Mouse (Mus musculus) myocyte (in vitro differentiated cells): Measurements from ENCODE around the gene Olfr961.

Source experiments
- MAX ChIP-seq: IDR thresholded peaks from one replicate; pipeline ENCODE4 v1.6.1; 2011; ENCODE audit warnings: low read depth, mild to moderate bottlenecking, control low read depth
- MYOG ChIP-seq, 3 experiments: IDR thresholded peaks; one replicate each; pipeline ENCODE4 v1.6.1; 2011; ENCODE audit warnings: control low read depth in 2 of 3, low read depth in 2 of 3, mild to moderate bottlenecking in 2 of 3; ENCODE audit not compliant: insufficient read length in 2 of 3, control insufficient read depth in 1 of 3, insufficient read depth in 1 of 3
- POLR2A ChIP-seq: IDR thresholded peaks from one replicate; pipeline ENCODE4 v1.6.1; 2011; ENCODE audit warnings: low read depth, mild to moderate bottlenecking, control low read depth, moderate library complexity; ENCODE audit not compliant: insufficient read length
- POLR2AphosphoS2 ChIP-seq: IDR thresholded peaks from one replicate; pipeline ENCODE4 v1.6.1; 2011; ENCODE audit warnings: low read depth, control low read depth; ENCODE audit not compliant: insufficient read length
- TCF12 ChIP-seq: IDR thresholded peaks from one replicate; pipeline ENCODE4 v1.6.1; 2011; ENCODE audit warnings: mild to moderate bottlenecking, control low read depth; ENCODE audit not compliant: poor library complexity, insufficient read depth, severe bottlenecking

DNA sequence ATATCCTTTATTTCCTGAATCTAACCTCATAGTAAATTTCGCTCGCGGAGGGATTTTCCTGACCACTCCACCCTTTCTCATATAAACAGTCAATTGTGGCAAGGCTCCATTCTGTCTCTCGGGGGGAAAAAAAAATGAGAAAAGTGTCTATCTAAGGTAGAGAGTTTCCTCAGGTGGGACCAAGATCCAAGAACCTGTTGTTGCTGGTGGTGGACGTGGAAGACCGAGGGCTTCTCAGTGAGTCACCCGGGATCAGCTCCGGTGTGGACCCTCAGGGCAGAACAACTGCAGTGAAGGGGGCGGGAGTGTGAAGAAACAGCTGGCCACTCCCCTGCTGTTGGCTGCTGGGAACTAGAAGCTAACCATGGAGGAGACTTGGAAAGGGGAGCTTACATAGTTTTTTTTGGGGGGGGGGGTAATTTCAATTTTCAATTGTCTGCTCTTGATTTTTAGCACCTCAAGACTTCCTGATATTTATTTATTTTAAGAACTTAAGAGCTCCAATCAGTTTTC, 41.5 kb upstream of the Olfr961 start:
- TF ChIP-seq MAX (no peak), POLR2AphosphoS2 (no peak), MYOG (IDR thresholded peaks at IDR 0.05; ENCODE audit: control insufficient read depth in 1 of 3, insufficient read depth in 1 of 3, insufficient read length in 2 of 3, low read depth in 2 of 3) (no peak), TCF12 (no peak), POLR2A (no peak)
